Mouse (Mus musculus) lung, postnatal 14 days (tissue): Measurements from ENCODE around the gene Gpam.

ENCODE experiments used
- DNase-seq: peaks from one replicate; pipeline ENCODE4 v3.0.0; 2021

The Gpam gene

DNA sequence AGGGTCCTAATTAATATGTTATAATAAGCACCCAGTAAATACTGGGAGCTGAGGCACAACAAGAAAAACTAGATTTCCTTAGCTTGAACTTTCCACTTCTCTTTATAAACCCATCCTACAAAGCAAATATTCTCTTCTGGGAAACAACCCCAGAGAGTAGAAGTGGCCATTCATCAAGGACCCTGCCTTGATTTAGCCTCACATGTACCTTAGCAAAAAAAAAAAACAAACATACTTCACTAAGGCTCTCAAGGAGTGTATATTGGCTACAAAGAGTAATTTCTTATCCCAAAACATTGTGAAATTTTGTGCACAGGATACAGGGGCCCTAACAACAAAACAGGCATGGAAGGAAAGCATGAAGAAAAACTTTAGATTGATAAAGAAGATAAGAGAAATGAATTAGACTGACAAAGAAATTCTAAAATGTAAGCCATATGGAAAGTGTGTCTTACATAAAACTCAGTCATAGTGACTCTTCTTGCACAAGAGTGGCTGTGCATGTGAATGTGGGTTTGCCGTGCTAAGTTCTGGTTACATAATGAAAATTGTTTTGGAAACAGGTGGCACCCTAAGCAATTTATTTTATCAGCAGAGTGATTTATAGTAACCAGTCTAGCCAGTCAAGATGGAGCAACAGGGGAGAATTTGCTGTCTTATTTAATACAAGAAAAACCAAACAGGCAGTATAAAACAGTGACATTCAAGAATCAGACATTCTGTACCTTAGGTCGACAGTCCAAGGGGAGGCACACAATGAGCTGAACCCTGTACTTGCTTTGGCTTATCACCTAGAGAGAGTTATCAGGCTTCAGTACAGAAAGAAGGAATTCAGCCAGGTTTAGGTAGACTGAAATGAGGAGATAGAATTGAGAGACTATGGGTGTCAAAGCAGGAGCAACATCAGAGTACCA is 26.6 kb downstream of the Gpam start:
- DNase-seq, result no peak

DNA sequence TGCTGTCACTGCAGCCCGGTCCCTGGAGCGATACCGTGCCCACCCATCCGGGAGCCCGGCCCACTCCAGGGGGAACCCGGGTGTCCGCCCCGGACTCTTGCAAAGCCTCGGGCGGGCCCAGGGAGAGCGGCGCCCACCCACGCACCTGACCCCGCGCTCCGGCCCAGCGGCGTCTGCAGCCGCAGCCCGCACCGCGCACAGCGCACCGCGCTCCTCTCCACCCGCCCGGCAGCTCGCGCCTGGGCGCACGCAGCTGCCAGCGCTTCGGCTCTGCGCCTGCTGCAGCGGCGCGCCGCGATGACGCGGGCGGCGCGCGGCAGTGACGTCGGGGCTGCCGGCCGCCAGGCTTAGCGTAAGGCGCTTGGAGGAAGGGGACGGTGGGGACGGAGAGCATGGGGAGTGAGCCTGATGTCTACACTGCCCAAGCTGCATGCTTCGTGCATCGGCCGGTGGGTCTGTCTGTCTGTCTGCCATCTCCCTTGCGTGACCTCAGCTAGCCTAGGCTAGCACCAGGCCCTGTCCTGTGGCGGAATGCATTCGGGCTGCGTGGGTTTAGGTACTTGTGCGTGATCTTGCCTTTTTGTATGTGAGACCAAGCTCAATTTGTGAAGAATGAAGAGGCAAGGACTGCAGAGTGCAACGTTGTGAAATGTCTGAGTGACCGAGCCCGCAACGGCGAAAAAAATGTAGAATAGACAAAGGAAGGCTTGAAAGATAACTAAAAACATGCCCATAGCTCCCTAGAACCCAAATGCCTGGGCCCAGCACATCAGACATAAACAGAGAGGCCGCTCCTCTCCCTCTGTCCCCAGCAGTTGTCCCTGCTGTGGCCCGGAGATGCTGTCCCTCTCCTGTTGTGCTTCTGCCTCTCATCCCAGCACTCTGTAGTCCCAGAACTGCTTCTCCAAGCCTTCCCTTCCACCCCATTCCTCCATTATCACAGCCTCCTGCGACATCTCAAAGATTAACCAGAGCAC is 27.6 kb downstream of the Gpam start:
- DNase-seq, result peak; percentile 79

- DNase-seq, result peak; percentile 76
Measured at GRCm38 (mm10) chr19:55098409-55099183, 28.4 kb downstream of the Gpam start.

DNA sequence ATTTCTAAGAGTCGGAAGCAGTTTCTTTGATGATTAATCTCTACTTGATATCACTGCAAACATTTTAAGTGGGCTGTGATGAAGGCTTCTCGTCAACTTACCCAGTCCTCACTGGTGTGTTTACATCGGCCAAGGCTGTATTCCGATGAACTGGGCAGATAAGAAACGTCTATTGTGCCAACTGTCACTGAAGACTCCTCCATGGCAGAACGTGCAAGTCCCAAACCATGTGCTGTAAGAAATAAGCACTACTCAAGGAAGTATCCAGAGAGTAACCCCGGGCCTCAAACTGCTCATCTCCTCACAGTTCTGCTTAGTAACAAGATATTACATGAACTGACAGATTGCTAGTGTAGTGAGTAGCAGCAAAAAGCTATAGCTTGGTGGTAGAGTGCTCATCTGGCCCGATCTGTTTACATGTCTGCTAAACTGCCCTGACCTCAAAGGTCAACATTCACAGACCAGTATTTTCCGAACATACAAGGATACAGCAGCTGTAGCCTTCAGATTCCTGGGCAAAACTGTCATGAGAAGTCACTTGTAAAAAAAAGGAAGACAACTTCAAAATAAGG is 29.6 kb downstream of the Gpam start:
- DNase-seq, result no peak

GRCm38 (mm10) chr19:55096666-55097065 is 30.4 kb downstream of the Gpam start:
- DNase-seq, result no peak

DNA sequence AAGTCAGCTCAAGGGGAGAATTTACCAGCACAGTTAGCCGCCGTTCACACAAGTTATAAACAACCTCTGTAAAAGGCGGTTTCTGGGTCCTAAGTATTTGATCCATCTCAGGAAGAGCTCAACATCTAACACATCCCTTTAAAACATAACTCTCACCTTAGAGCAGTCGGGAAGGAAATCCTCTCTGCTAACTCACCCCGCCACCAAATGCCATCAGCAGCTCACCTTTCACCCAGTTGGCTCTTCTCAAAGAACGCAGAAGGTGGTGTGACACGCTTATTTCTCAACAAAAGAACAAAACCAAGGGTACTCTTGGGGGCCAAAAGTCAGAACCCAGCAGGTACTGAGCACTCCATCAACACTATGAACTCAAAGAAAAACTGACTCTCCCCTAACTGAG is 31.5 kb downstream of the Gpam start:
- DNase-seq, result no peak

GRCm38 (mm10) chr19:55091602-55092413 is 35.2 kb downstream of the Gpam start:
- peak; percentile 28 for DNase-seq

DNA sequence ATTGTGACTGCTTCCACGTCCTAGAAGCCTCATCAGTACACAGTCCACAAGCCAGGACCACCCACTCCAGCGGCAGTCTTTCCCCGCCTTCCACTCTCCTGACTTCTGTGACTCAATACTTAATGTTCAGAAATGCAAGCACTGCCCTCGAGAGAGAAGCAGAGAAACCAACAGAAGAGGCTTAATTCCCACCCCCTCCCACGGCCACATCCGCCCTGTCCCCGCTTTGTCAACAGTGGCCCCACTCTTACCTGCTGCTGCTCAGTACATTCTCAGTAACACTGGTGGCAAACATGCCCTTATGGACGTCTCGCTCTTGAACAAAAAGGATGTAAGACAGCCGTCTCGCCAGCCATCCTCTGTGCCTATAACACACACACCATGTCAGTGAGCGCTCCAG is 36.2 kb downstream of the Gpam start:
- peak; percentile 34 for DNase-seq

DNA sequence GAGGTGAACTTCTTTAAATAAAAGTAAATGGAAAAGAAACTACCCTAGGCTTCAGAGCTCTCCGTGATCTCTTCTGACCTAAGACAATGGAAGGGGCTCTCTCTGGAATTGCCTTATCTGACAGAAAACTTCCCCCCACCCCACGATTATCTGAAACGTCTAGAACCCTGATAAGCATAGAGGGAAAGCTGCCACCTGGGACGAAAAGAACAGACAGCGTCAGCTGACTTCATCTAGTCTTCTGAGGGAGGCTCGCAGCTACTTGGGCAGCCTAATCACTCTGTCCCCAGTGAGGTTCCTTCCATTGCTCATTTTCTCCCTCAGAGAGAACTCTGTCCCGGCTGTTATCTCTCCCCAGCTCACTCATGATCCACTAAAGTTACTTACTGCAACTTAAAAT is 36.9 kb downstream of the Gpam start:
- no peak for DNase-seq

DNA sequence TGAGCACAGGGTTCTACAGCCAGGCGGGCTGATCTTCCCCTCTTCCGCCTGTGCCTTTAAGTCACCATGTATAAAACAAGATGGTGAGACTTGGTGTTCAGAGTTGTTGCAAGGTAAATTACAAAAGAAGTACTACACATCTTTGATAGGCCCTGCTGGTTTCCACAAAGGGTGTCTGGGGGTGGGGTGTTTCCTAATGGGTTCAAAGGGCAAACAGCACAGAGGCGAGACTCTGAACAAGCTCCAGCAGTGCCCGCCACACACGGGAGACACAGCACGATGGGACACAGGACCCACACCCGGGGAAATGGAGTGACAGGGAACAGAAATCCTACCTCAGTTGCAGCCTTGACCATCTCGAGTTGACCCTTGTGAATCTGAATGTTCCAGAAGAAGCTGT is 39.3 kb downstream of the Gpam start:
- no peak for DNase-seq

DNA sequence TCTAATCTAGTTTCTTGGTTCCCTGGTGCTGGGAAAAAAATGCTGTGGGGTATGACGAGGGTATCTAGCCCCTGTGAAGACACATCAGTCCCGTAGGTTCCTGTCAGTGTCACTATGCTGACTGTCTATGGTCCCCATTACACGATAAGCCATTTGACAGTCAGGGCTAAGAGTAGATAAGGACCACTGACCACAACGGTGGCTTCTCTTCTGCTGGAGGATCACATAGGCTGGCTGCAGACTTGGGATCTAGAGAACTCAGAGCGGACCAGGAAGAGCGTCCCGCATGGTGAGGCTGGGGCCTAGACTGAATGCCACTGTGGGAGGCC is 41.2 kb downstream of the Gpam start:
- DNase-seq, result no peak

DNA sequence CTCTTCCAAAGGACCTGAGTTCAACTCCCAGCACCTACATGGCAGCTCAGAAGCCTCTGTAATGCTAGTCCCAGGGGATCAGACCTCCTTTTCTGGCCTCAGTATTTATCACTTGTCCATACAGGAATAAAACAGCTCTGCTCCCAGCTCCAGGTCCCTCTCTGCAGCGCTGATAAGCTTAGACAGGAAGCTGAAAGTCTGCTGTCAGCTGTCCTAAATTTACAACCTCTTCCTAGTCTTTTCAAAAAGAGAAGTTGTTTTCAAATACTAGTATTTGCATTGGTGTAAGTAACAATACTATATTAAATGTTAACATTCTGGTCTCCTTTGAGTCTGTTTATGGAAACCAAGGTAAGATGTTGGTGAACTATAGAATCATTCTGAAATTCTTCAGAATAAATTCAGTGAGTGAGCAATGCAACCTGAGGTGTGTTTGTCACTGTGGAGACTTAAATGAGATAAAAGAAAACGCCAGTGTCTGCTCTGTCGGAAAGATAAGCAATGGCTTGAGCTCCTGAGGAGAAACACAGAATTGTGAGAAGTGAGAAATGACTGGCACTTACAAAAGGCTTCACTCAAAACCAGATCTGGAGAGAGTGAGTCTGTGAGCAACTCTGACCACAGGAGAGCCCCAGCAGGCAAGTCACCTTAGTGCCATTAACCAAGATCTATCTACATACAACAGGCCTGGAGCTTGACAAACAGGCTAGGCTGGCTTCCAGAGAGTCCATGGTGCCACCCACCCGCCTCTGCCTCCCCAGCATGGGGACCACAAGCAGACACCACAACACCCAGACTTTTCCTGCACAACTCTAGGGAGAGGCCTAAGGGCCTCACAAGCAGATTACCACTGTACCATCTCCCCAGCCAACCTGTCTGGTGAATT is 41.8 kb downstream of the Gpam start:
- DNase-seq, result no peak

- DNase-seq, result no peak
Measured at GRCm38 (mm10) chr19:55076822-55077221, 50.2 kb downstream of the Gpam start.

DNA sequence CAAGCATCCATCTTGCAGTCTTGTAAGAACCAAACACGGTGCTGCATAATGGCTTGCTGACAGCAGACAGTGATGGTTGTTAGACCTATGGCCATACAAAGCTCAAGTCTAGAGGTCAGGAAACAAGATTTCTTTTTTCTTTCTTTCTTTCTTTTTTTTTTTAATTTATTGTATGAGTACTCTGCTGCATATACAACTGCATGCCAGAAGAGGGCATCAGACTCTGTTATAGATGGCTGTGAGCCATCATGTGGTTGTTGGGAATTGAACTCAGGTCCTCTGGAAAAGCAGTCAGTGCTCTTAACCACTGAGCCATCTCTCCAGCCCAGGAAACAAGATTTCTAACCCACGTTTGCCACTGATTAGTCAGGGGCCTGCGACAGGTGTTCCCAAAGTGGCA is 54.0 kb downstream of the Gpam start:
- no peak for DNase-seq

DNA sequence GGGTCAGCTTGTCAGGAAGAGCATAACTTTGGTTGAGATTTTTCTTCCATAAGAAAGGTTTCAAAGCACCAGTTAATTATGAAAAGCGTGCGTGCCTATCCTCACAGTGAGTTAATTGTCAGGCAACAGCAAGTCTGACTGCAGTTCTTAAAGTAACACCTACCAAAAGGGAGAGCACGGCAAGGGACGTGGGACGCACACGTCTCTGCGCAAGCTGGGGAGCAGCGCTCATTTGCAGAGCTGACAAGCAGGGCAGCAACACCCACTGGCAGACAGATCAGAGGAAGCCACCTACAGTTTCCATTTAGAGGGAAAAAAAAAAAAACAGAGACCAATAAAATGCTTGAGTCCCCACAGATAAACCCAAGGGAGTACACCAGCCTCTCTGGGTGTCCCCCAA is 58.0 kb downstream of the Gpam start:
- no peak for DNase-seq

DNA sequence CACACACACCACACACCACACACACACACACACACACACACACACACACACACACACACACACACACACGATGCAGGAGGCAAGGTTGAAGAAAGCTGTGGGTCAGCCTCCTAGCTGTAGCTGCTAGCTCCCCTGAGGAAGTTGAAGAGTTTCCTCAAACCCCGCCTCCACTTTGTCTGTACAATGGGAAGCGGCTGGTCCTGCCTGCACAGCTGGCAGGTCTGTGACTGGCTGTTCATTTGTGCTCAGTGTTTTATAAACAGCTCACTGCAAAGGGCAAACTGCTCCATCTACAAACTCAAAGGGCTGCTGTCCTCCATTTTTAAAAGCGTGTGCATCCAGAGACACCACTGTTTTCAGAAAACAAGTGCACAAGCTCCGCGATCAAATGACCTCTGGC is 63.8 kb downstream of the Gpam start:
- peak; percentile 48 for DNase-seq

DNA sequence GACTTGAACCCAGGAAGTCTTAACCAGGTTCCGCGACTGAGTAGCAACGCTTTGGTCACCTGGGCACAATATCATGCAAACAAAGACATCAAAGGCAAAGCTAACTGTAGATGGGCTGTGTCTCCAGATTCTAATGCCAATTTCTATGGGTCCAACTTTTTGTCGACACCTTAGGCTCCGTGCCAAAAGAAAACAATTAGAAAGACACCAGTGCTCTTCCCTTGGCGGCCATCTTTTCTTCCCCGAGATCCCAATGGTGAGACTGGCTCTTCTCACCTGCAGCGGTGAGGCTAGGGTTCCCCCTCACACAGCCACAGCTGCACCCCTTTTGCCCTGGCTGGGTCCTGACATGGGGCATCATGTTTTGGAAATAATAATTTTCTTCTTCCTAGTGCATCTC is 64.5 kb downstream of the Gpam start:
- DNase-seq, result no peak

- DNase-seq, result peak; percentile 39
Measured at GRCm38 (mm10) chr19:55061951-55062350, 65.1 kb downstream of the Gpam start.

DNA sequence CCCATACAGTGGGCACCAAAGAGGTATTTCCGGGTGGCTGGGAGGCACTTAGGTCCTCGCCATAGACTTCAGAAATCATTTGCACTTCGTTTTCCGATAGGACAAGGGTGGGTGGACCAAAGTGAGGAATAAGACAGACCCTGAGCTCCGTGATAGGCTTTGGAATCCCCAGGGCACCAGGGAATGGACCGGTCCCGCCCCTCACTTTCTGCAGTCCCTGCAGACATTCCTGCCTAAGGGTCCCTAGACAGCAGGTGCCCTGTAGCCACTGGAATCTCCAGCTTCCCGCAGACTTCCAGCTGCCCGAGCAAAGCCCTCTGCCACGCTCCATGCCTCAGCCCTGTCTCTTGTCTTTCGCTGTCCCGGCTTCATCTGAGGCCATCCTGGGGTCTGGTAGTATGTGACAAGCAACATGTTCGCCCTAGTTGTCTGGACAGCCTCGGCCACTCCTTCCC is 65.6 kb downstream of the Gpam start:
- no peak for DNase-seq

- peak; percentile 80 for DNase-seq
Measured at GRCm38 (mm10) chr19:55060964-55061363, 66.1 kb downstream of the Gpam start.

DNA sequence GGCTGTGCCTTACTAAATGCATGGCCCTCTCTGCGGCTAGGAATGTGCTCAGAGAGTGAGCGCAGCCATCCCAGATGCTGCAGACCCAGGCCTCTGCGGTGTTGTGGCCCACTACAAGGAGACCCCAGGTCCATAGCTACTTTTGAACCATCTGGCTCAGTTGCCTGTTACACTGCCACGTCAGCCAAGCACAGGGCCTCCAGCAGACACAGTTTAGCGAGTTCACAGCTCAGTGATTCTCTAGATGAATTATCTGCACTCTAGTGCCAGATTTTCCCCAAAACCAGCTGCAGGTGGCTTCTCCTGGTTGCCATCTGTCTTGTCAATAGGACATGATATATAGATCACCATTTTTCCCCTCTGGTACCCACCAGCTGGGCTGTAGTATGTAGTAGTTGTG is 69.6 kb downstream of the Gpam start:
- no peak for DNase-seq
